Mouse (Mus musculus) large intestine, adult 2 months (tissue): ENCODE results near the gene Thumpd1. TPM values are rescaled to one million over a fixed set of nuclear protein-coding genes. Genes with fewer than 3 reads are reported as not detected.
A peak's percentile ranks its signal among the peaks of the same experiment; 100 is the strongest.

Experiments
- DNase-seq: peaks from one replicate; pipeline ENCODE4 v3.0.0-alpha.2; 2012; ENCODE audit warnings: low read depth, low spot score
- WGBS: fragments of 180-500 bp; shearing (Covaris S2); methylation state at CpG from one replicate; pipeline ENCODE4 v1.1.7; 2018; 5-methylcytosine and 5-hydroxymethylcytosine counted together
- polyA plus RNA-seq: library from polyadenylated mRNA; depleted of rRNA; stranded (reverse); fragments of >200 nt; gene quantifications from 2 replicates; pipeline ENCODE4 v1.2.3, GENCODE M21; 2012; rRNA removed

The Thumpd1 gene
- polyA plus RNA-seq, 1 experiment, result 8.6 TPM

GRCm38 (mm10) chr7:119680107-119680506 is 40.5 kb downstream of the Thumpd1 start:
- WGBS, result 64% methylated on average over 8 of the region's 8 CpGs
- DNase-seq, result no peak

- DNase-seq, result peak; percentile 2
- WGBS, result 17% methylated on average over 6 of the region's 6 CpGs
Measured at GRCm38 (mm10) chr7:119673465-119673864, 47.1 kb downstream of the Thumpd1 start.

GRCm38 (mm10) chr7:119670925-119671324 is 49.7 kb downstream of the Thumpd1 start:
- DNase-seq, result no peak
- 48% methylated on average over 6 of the region's 6 CpGs for WGBS

GRCm38 (mm10) chr7:119670395-119670794 is 50.2 kb downstream of the Thumpd1 start:
- no peak for DNase-seq
- 19% methylated on average over 5 of the region's 5 CpGs for WGBS

GRCm38 (mm10) chr7:119667893-119668292 is 52.7 kb downstream of the Thumpd1 start:
- 59% methylated on average over 3 of the region's 3 CpGs for WGBS

More at GRCm38 (mm10) chr7:119667893-119668292, 52.7 kb downstream of the Thumpd1 start:
- no peak for DNase-seq

Other genes with a start within 250 kb of the Thumpd1 start
- gene Umod, start 241.5 kb downstream of the Thumpd1 start, polyA plus RNA-seq, result not detected in 2 replicates
- 0.45 and 1.9 TPM in 2 replicates for gene Acsm5, start 201.3 kb downstream of the Thumpd1 start, polyA plus RNA-seq
- not detected in 2 replicates for gene Pdilt, start 197.3 kb downstream of the Thumpd1 start, polyA plus RNA-seq
- not detected in 2 replicates for gene Acsm2, start 166.5 kb downstream of the Thumpd1 start, polyA plus RNA-seq
- gene Acsm1, start 113.8 kb downstream of the Thumpd1 start, polyA plus RNA-seq, result not detected in 2 replicates
- not detected in 2 replicates for gene Acsm4, start 30.8 kb downstream of the Thumpd1 start, polyA plus RNA-seq
- gene Acsm3, start 40.1 kb upstream of the Thumpd1 start, polyA plus RNA-seq, result 3.8 and 10.2 TPM in 2 replicates
- 1.9 and 3.7 TPM in 2 replicates for gene Rexo5, start 73.2 kb upstream of the Thumpd1 start, polyA plus RNA-seq
- 1.3 and 1.4 TPM in 2 replicates for gene Eri2, start 73.3 kb upstream of the Thumpd1 start, polyA plus RNA-seq
- gene Lyrm1, start 175.1 kb upstream of the Thumpd1 start, polyA plus RNA-seq, result 2.6 and 2.7 TPM in 2 replicates
- 2.7 and 4.0 TPM in 2 replicates for gene Dcun1d3, start 175.5 kb upstream of the Thumpd1 start, polyA plus RNA-seq